Comparison of ENCODE assay signal across 9 mouse cellular contexts in the genomic region with DNA sequence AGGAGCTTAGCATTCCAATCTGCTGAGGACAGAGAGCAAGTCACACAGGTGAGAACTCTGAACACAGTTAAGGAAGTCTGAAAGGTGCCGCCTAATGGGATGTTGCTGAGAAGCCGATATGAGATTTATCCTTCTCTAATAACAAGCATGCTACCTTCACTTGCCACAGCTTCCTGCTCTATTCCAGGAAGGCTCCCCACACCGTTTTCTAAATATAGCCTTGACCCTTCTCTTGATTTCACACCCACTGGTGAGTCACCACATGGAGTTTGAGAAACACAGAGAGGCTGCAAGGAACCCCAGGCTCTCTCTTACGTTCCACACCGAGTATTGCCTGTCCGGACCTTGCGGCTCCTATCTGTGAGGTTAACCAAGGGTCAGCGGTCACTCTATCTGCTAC. TPM values are rescaled to one million over a fixed set of nuclear protein-coding genes. Genes with fewer than 3 reads are reported as not detected.
DNase-seq lines count a peak whose midpoint lies in the region; ATAC-seq lines count a peak whose summit lies in the region.
"Had no signal": no experiment of that assay in that cellular context is flagged by ENCODE, and none has a peak within 500 bp of the region (broad histone marks: within the 10 kb centered on the region; RNA-seq: fewer than 3 reads in every experiment).

No protein-coding gene starts in this region.

- peak; percentile 48 for DNase-seq in gastrocnemius, adult 18-20 months (ENCODE audit: low spot score)
- DNase-seq in gastrocnemius, postnatal 36 days, result no peak
- DNase-seq in NIH3T3 (ENCODE audit: low read depth), result peak; percentile 73
- no peak for DNase-seq in midbrain, embryonic 14.5 days
- no peak for DNase-seq in ovary, postnatal 14 days (ENCODE audit: low spot score)
- DNase-seq in kidney, postnatal 10 days, result no peak
- DNase-seq in natural killer cell, adult 2 months (ENCODE audit: low spot score in 2 of 2), result no peak

- H3K27ac ChIP-seq in forebrain, embryonic 16.5 days (ENCODE audit: low read length), result peak overlapping the region; percentile 73
- peak overlapping the region; percentile 86 for H3K27ac ChIP-seq in midbrain, embryonic 14.5 days (replicated peaks; ENCODE audit: low read depth, low read length)
- H3K27ac ChIP-seq: limb, embryonic 13.5 days had no signal

- H3K4me3 ChIP-seq in forebrain, embryonic 16.5 days (replicated peaks; ENCODE audit: low read length), result no peak overlapping the region
- H3K4me3 ChIP-seq in midbrain, embryonic 14.5 days (replicated peaks; ENCODE audit: low read depth, low read length), result no peak overlapping the region
- H3K4me3 ChIP-seq: limb, embryonic 13.5 days had no signal

- H3K4me2 ChIP-seq in forebrain, embryonic 16.5 days (ENCODE audit: low read length), result no peak overlapping the region
- peak overlapping the region; percentile 38; the same call in 1 of the 2 replicates for H3K4me2 ChIP-seq in midbrain, embryonic 14.5 days (ENCODE audit: low read length)
- H3K4me2 ChIP-seq: limb, embryonic 13.5 days had no signal

- peaks cover 17% of the 10 kb centered on the region for H3K4me1 ChIP-seq in forebrain, embryonic 16.5 days (replicated peaks; ENCODE audit: control insufficient read depth, insufficient read depth, low read length)
- H3K4me1 ChIP-seq in midbrain, embryonic 14.5 days (ENCODE audit: control insufficient read depth, insufficient read depth, low read length), result peaks cover 36% of the 10 kb centered on the region

- H3K36me3 ChIP-seq in forebrain, embryonic 16.5 days (ENCODE audit: control insufficient read depth, insufficient read depth), result no peaks in the 10 kb centered on the region
- H3K36me3 ChIP-seq in midbrain, embryonic 14.5 days (ENCODE audit: control insufficient read depth, insufficient read depth, low read length), result no peaks in the 10 kb centered on the region
- H3K36me3 ChIP-seq: limb, embryonic 13.5 days had no signal

- no peak for ATAC-seq in forebrain, embryonic 16.5 days
- ATAC-seq in midbrain, embryonic 14.5 days (ENCODE audit: low FRiP score, low TSS enrichment), result no peak

- H3K9ac ChIP-seq in forebrain, embryonic 16.5 days (replicated peaks; ENCODE audit: low read depth, low read length), result no peak overlapping the region
- H3K9ac ChIP-seq in midbrain, embryonic 14.5 days (replicated peaks; ENCODE audit: low read length), result no peak overlapping the region
- H3K9ac ChIP-seq: limb, embryonic 13.5 days had no signal

- WGBS in forebrain, embryonic 16.5 days, result 76% methylated on average over 8 of the region's 8 CpGs
- 79% methylated on average over 8 of the region's 8 CpGs for WGBS in midbrain, embryonic 14.5 days

- peaks cover 9% of the 10 kb centered on the region for H3K27me3 ChIP-seq in forebrain, embryonic 16.5 days (replicated peaks; ENCODE audit: control insufficient read depth, insufficient read depth, low read length)
- no peaks in the 10 kb centered on the region for H3K27me3 ChIP-seq in midbrain, embryonic 14.5 days (ENCODE audit: control insufficient read depth, insufficient read depth, low read length)
- H3K27me3 ChIP-seq: limb, embryonic 13.5 days had no signal

- intact Hi-C loops in gastrocnemius, postnatal 36 days (cut with DNase I), result loop anchor here (5.0 kb wide), 1 partner anchor 39 kb away; no protein-coding TSS in a partner anchor

- no peaks in the 10 kb centered on the region for H3K9me3 ChIP-seq in forebrain, embryonic 16.5 days (ENCODE audit: control insufficient read depth, low read length)
- no peaks in the 10 kb centered on the region for H3K9me3 ChIP-seq in midbrain, embryonic 14.5 days (ENCODE audit: control insufficient read depth, low read length)
- H3K9me3 ChIP-seq: limb, embryonic 13.5 days had no signal

RNA-seq across cellular contexts. Expression of gene Plekha6, which starts 24.7 kb away (rescaled TPM):
- 10 to 100 TPM in 1 of 2 experiments, 1 to 10 TPM in 1; 8.1 to 10.6 TPM for total RNA-seq in gastrocnemius, adult 18-20 months (2021)
- 10 to 100 TPM in 1 of 2 experiments, 1 to 10 TPM in 1; 6.7 to 11.5 TPM for total RNA-seq in gastrocnemius, postnatal 36 days (2021)
- 10.7 and 11.7 TPM in 2 replicates for polyA plus RNA-seq in forebrain, embryonic 16.5 days (2015; fragmentation: Nextera tagmentation; extraction: Ambion mirVana)
- polyA plus RNA-seq in midbrain, embryonic 14.5 days (2014; fragmentation: Nextera tagmentation; extraction: Ambion mirVana), result 18.4 and 25.4 TPM in 2 replicates

RNA-seq across cellular contexts. Expression of gene Ppp1r15b, which starts 57.8 kb away (rescaled TPM):
- 10 to 100 TPM; 13.0 to 15.3 TPM for total RNA-seq in gastrocnemius, adult 18-20 months (2021)
- total RNA-seq in gastrocnemius, postnatal 36 days (2021), result 10 to 100 TPM; 14.0 to 17.7 TPM
- 36.3 and 40.3 TPM in 2 replicates for polyA plus RNA-seq in forebrain, embryonic 16.5 days (2015; fragmentation: Nextera tagmentation; extraction: Ambion mirVana)
- 18.1 and 36.2 TPM in 2 replicates for polyA plus RNA-seq in midbrain, embryonic 14.5 days (2014; fragmentation: Nextera tagmentation; extraction: Ambion mirVana)

Comparison
In these comparisons a context has a peak if more than half of its experiments do, and no peak if none do; other contexts are left out.
1. DNase-seq: peak in gastrocnemius, adult 18-20 months (single experiment) and NIH3T3 (single experiment); none in gastrocnemius, postnatal 36 days (0 of 2), midbrain, embryonic 14.5 days (single experiment), ovary, postnatal 14 days (single experiment), kidney, postnatal 10 days (single experiment) and natural killer cell, adult 2 months (0 of 2).